ENCODE assay signal across 14 mouse cellular contexts in genomic region chr1:168381451-168381850, GRCm38 (mm10). TPM values are rescaled to one million over a fixed set of nuclear protein-coding genes. Genes with fewer than 3 reads are reported as not detected.
DNase-seq lines count a peak whose midpoint lies in the region.
"Had no signal": no experiment of that assay in that cellular context is flagged by ENCODE, and none has a peak within 500 bp of the region (broad histone marks: within the 10 kb centered on the region; RNA-seq: fewer than 3 reads in every experiment).

No protein-coding gene starts in this region.

- no peak overlapping the region for H3K4me3 ChIP-seq in heart, embryonic 10.5 days
- H3K4me3 ChIP-seq: hindbrain, embryonic 12.5 days; midbrain, embryonic 12.5 days had no signal

- H3K27me3 ChIP-seq in heart, embryonic 10.5 days (ENCODE audit: insufficient read depth, poor library complexity, severe bottlenecking) = no peaks in the 10 kb centered on the region
- H3K27me3 ChIP-seq: CH12.LX; hindbrain, embryonic 12.5 days; midbrain, embryonic 12.5 days had no signal

- H3K36me3 ChIP-seq in heart, embryonic 10.5 days = peaks cover 9% of the 10 kb centered on the region; the same call in 1 of the 2 replicates
- H3K36me3 ChIP-seq: midbrain, embryonic 12.5 days had no signal

- H3K27ac ChIP-seq in heart, embryonic 10.5 days = peak overlapping the region; percentile 52; the same call in 1 of the 2 replicates
- H3K27ac ChIP-seq: midbrain, embryonic 12.5 days had no signal

- peaks cover 65% of the 10 kb centered on the region for H3K4me1 ChIP-seq in heart, embryonic 10.5 days

- 61% methylated on average over 4 of the region's 4 CpGs for WGBS in heart, embryonic 10.5 days

- DNase-seq in heart, embryonic 10.5 days (ENCODE audit: low spot score) = no peak
- DNase-seq in heart, adult 9 months (ENCODE audit: low spot score in 2 of 2) = no peak
- DNase-seq in lung, postnatal 36 days = peak; percentile 53
- no peak for DNase-seq in lung, postnatal 10 days
- DNase-seq in kidney, adult 18-20 months = peak; percentile 42
- peak; percentile 33 for DNase-seq in skeletal muscle tissue, adult 2 months (ENCODE audit: low read depth, low spot score)
- DNase-seq in ovary, postnatal 14 days (ENCODE audit: low spot score) = no peak
- no peak for DNase-seq in cerebellum, adult 9-11 months
- DNase-seq: layer of hippocampus, adult 9-11 months; liver; thymus, adult 18-20 months had no signal

- H3K9me3 ChIP-seq in heart, embryonic 10.5 days = no peaks in the 10 kb centered on the region
- H3K9me3 ChIP-seq: hindbrain, embryonic 12.5 days; midbrain, embryonic 12.5 days had no signal

RNA-seq across cellular contexts. Expression of gene Pbx1, which starts 50.6 kb away (rescaled TPM):
- polyA plus RNA-seq in heart, embryonic 10.5 days (2016; fragmentation: Nextera tagmentation; extraction: Ambion mirVana) = 19.7 and 29.5 TPM in 2 replicates

Comparison
In these comparisons a context has a peak if more than half of its experiments do, and no peak if none do; other contexts are left out.
1. DNase-seq: peak in lung, postnatal 36 days (single experiment), kidney, adult 18-20 months (single experiment) and skeletal muscle tissue, adult 2 months (single experiment); none in heart, embryonic 10.5 days (single experiment), heart, adult 9 months (0 of 2), lung, postnatal 10 days (single experiment), ovary, postnatal 14 days (single experiment) and cerebellum, adult 9-11 months (single experiment).